Mouse (Mus musculus): ENCODE measurements around the gene Abcc1.
A peak's percentile ranks its signal among the peaks of the same experiment; 100 is the strongest.

Gene Abcc1

GRCm38 (mm10) chr16:14435526-14435925, 74.2 kb downstream of the Abcc1 start:
- Histone ChIP-seq H3K4me1 (replicated peaks; ENCODE audit: low read depth, low read length) (peaks cover 15% of the 10 kb centered on the region), H3K27me3 (ENCODE audit: insufficient read depth, low read length) (no peaks in the 10 kb centered on the region), H3K9me3 (ENCODE audit: low read length) (no peaks in the 10 kb centered on the region), H3K4me3 (replicated peaks; ENCODE audit: low read length) (no peak overlapping the region), H3K36me3 (ENCODE audit: insufficient read depth, low read length) (peaks cover 76% of the 10 kb centered on the region)
- TF ChIP-seq POU5F1 (IDR thresholded peaks at IDR 0.05; ENCODE audit: borderline replicate concordance, low read length) (no peak), NANOG (IDR thresholded peaks at IDR 0.05; ENCODE audit: borderline replicate concordance, low read length) (no peak), CTCF (conservative IDR thresholded peaks at IDR 0.05; ENCODE audit: low read length) (no peak)

GRCm38 (mm10) chr16:14437446-14437982, 76.2 kb downstream of the Abcc1 start:
- H3K4me3 ChIP-seq (replicated peaks; ENCODE audit: low read length), result no peak overlapping the region
- no peak for TF ChIP-seq POU5F1 (IDR thresholded peaks at IDR 0.05; ENCODE audit: borderline replicate concordance, low read length)
- no peak for TF ChIP-seq CTCF (conservative IDR thresholded peaks at IDR 0.05; ENCODE audit: low read length)
- no peak for TF ChIP-seq NANOG (IDR thresholded peaks at IDR 0.05; ENCODE audit: borderline replicate concordance, low read length)
- no peaks in the 10 kb centered on the region for H3K27me3 ChIP-seq (ENCODE audit: insufficient read depth, low read length)
- peaks cover 66% of the 10 kb centered on the region for H3K36me3 ChIP-seq (ENCODE audit: insufficient read depth, low read length)
- no peaks in the 10 kb centered on the region for H3K9me3 ChIP-seq (ENCODE audit: low read length)
- H3K4me1 ChIP-seq (replicated peaks; ENCODE audit: low read depth, low read length), result peaks cover 11% of the 10 kb centered on the region

GRCm38 (mm10) chr16:14438561-14438960, 77.2 kb downstream of the Abcc1 start:
- TF ChIP-seq POU5F1 (IDR thresholded peaks at IDR 0.05; ENCODE audit: borderline replicate concordance, low read length), result no peak
- no peak for TF ChIP-seq CTCF (conservative IDR thresholded peaks at IDR 0.05; ENCODE audit: low read length)
- TF ChIP-seq NANOG (IDR thresholded peaks at IDR 0.05; ENCODE audit: borderline replicate concordance, low read length), result no peak
- Histone ChIP-seq H3K36me3 (ENCODE audit: insufficient read depth, low read length) (peaks cover 67% of the 10 kb centered on the region), H3K9me3 (ENCODE audit: low read length) (no peaks in the 10 kb centered on the region), H3K27me3 (ENCODE audit: insufficient read depth, low read length) (no peaks in the 10 kb centered on the region), H3K4me3 (replicated peaks; ENCODE audit: low read length) (no peak overlapping the region), H3K4me1 (replicated peaks; ENCODE audit: low read depth, low read length) (peaks cover 11% of the 10 kb centered on the region)

GRCm38 (mm10) chr16:14439081-14439480, 77.7 kb downstream of the Abcc1 start:
- H3K9me3 ChIP-seq (ENCODE audit: low read length), result no peaks in the 10 kb centered on the region
- no peak overlapping the region for H3K4me3 ChIP-seq (replicated peaks; ENCODE audit: low read length)
- H3K4me1 ChIP-seq (replicated peaks; ENCODE audit: low read depth, low read length), result peaks cover 11% of the 10 kb centered on the region
- TF ChIP-seq CTCF (conservative IDR thresholded peaks at IDR 0.05; ENCODE audit: low read length) (no peak), POU5F1 (IDR thresholded peaks at IDR 0.05; ENCODE audit: borderline replicate concordance, low read length) (no peak), NANOG (IDR thresholded peaks at IDR 0.05; ENCODE audit: borderline replicate concordance, low read length) (no peak)
- H3K27me3 ChIP-seq (ENCODE audit: insufficient read depth, low read length), result no peaks in the 10 kb centered on the region
- H3K36me3 ChIP-seq (ENCODE audit: insufficient read depth, low read length), result peaks cover 72% of the 10 kb centered on the region

- no peak overlapping the region for H3K4me3 ChIP-seq (replicated peaks; ENCODE audit: low read length)
- no peaks in the 10 kb centered on the region for H3K9me3 ChIP-seq (ENCODE audit: low read length)
- peaks cover 13% of the 10 kb centered on the region for H3K4me1 ChIP-seq (replicated peaks; ENCODE audit: low read depth, low read length)
- TF ChIP-seq NANOG (IDR thresholded peaks at IDR 0.05; ENCODE audit: borderline replicate concordance, low read length), result no peak
- no peak for TF ChIP-seq CTCF (conservative IDR thresholded peaks at IDR 0.05; ENCODE audit: low read length)
- no peak for TF ChIP-seq POU5F1 (IDR thresholded peaks at IDR 0.05; ENCODE audit: borderline replicate concordance, low read length)
- peaks cover 79% of the 10 kb centered on the region for H3K36me3 ChIP-seq (ENCODE audit: insufficient read depth, low read length)
- H3K27me3 ChIP-seq (ENCODE audit: insufficient read depth, low read length), result no peaks in the 10 kb centered on the region
These were observed 78.7 kb downstream of the Abcc1 start for GRCm38 (mm10) chr16:14439801-14440614.

- TF ChIP-seq POU5F1 (IDR thresholded peaks at IDR 0.05; ENCODE audit: borderline replicate concordance, low read length) (no peak), CTCF (conservative IDR thresholded peaks at IDR 0.05; ENCODE audit: low read length) (no peak)
- H3K4me3 ChIP-seq (replicated peaks; ENCODE audit: low read length), result no peak overlapping the region
- H3K4me1 ChIP-seq (replicated peaks; ENCODE audit: low read depth, low read length), result peaks cover 13% of the 10 kb centered on the region
- H3K9me3 ChIP-seq (ENCODE audit: low read length), result no peaks in the 10 kb centered on the region
- peaks cover 79% of the 10 kb centered on the region for H3K36me3 ChIP-seq (ENCODE audit: insufficient read depth, low read length)
- no peaks in the 10 kb centered on the region for H3K27me3 ChIP-seq (ENCODE audit: insufficient read depth, low read length)
These were observed 82.9 kb downstream of the Abcc1 start for GRCm38 (mm10) chr16:14444059-14444855.

GRCm38 (mm10) chr16:14445197-14445596, 83.8 kb downstream of the Abcc1 start:
- TF ChIP-seq POU5F1 (IDR thresholded peaks at IDR 0.05; ENCODE audit: borderline replicate concordance, low read length) (no peak), CTCF (conservative IDR thresholded peaks at IDR 0.05; ENCODE audit: low read length) (no peak), NANOG (IDR thresholded peaks at IDR 0.05; ENCODE audit: borderline replicate concordance, low read length) (no peak)

GRCm38 (mm10) chr16:14447366-14447765, 86.0 kb downstream of the Abcc1 start:
- Histone ChIP-seq H3K9me3 (ENCODE audit: low read length) (no peaks in the 10 kb centered on the region), H3K4me3 (replicated peaks; ENCODE audit: low read length) (no peak overlapping the region)
- TF ChIP-seq NANOG (IDR thresholded peaks at IDR 0.05; ENCODE audit: borderline replicate concordance, low read length) (no peak), POU5F1 (IDR thresholded peaks at IDR 0.05; ENCODE audit: borderline replicate concordance, low read length) (no peak), CTCF (conservative IDR thresholded peaks at IDR 0.05; ENCODE audit: low read length) (no peak)

More at GRCm38 (mm10) chr16:14445197-14445596, 83.8 kb downstream of the Abcc1 start:
- Histone ChIP-seq H3K36me3 (ENCODE audit: insufficient read depth, low read length) (peaks cover 79% of the 10 kb centered on the region), H3K4me3 (replicated peaks; ENCODE audit: low read length) (0 out of 2 replicates have a peak overlapping the region, but pooled peaks have one; percentile 23), H3K9me3 (ENCODE audit: low read length) (no peaks in the 10 kb centered on the region), H3K27me3 (ENCODE audit: insufficient read depth, low read length) (no peaks in the 10 kb centered on the region), H3K4me1 (replicated peaks; ENCODE audit: low read depth, low read length) (peaks cover 6% of the 10 kb centered on the region; the same call in 1 of the 2 replicates)

More at GRCm38 (mm10) chr16:14447366-14447765, 86.0 kb downstream of the Abcc1 start:
- Histone ChIP-seq H3K27me3 (ENCODE audit: insufficient read depth, low read length) (no peaks in the 10 kb centered on the region), H3K36me3 (ENCODE audit: insufficient read depth, low read length) (peaks cover 84% of the 10 kb centered on the region), H3K4me1 (replicated peaks; ENCODE audit: low read depth, low read length) (peaks cover 9% of the 10 kb centered on the region; the same call in 1 of the 2 replicates)
